Mouse (Mus musculus): ENCODE data around the gene Ccdc102a.
A peak's percentile ranks its signal among the peaks of the same experiment; 100 is the strongest.
"Not testable (repeated sequence)": the region's sequence is repeated elsewhere in the genome, so short reads cannot be mapped to it uniquely, and the experiment has no call there.

Ccdc102a gene

DNA sequence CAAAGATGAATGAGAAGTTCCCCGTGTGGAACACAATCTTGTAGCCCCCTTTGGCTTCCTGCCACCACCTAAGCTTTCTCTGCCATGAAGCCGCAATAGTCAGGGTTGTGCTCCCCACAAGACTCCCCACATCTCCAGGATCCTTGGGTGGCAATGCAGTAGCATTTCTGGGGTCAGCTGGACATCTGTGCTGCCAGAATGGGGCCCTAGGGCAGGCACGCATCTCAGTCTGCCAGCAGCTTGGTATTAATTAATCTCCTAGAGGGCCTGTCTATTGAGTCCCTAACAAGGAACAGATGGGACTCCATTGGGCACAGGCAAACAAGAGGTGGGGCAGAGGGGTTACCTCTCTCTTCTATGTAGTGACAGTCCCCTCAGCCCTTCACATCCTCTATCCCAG lies 45.7 kb downstream of the Ccdc102a start:
- DNase-seq, result no peak

GRCm38 (mm10) chr8:94871108-94871894 lies 46.6 kb downstream of the Ccdc102a start:
- no peak for DNase-seq

DNA sequence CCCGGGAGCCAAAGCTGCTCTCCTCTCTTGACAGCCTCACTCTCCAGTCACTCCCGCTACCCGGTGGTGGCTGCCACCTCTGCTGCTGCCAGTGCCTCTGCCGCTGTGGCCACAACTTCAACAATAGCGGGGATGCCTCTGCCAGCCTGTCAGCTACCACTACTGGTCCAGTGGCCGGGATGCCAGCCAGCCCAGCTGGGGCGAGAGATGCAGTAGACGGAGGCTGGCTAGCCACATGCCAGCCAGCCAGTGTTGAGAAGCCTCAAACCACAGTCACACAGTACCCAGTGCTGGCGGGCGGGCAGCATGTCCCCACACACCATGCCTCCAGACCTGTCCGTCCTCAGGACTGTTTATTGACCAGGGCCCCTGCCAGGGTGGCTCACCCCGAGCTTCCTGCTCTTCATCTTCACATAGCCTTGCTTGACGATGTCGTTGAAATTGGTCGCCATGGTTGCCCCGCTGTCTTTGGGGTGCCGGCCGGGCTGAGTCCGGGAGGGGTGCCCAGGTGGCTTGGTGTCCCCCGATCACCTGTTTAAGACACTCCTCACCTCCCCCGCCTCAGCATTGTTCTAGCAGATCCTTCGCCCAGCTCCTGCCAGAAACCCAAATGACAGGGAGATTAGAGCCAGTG lies 47.3 kb downstream of the Ccdc102a start:
- DNase-seq, result no peak

GRCm38 (mm10) chr8:94870003-94870402 lies 47.9 kb downstream of the Ccdc102a start:
- DNase-seq, result no peak

- DNase-seq, result no peak
Observed at GRCm38 (mm10) chr8:94869146-94869545, 48.8 kb downstream of the Ccdc102a start.

DNA sequence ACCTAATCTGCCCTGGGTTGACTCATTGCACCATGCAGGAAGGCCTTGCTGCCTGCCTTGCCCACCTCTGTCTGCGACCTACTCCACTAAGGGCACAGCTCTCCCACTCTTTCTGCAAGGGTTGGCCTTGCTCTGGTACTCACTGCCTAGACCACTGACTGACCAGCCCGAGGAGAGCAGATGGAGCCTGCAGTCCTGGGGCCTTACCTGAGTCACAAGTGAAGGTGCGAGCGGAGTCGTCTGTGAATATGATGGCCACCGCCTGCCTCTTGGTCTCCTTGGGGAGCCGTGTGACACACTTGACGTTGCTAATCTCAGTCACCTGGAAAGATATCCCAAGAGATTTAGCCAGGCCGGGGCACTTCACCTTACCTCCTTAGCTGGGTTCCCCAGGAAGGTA lies 51.0 kb downstream of the Ccdc102a start:
- DNase-seq, result no peak

DNA sequence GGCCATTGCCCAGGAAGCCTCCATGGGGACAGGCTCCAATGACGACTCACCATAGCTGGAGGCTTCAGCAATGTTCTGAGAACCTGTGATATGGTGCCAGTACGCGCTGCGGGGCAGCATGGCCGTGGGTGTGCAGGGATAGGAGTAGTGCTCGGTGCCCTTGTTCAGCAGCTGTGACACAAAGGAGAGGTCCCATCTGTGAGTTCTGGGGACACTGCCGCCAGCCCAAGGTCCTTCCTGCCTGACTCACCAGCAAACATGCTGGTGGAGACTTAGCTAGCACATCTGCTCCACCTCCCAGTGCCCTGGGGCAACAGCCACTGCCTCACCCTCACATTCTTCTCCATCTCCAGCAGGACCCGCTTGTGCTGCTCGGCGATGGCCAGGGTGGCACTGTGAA lies 52.6 kb downstream of the Ccdc102a start:
- no peak for DNase-seq

GRCm38 (mm10) chr8:94863897-94864673 lies 53.8 kb downstream of the Ccdc102a start:
- DNase-seq, result no peak

DNA sequence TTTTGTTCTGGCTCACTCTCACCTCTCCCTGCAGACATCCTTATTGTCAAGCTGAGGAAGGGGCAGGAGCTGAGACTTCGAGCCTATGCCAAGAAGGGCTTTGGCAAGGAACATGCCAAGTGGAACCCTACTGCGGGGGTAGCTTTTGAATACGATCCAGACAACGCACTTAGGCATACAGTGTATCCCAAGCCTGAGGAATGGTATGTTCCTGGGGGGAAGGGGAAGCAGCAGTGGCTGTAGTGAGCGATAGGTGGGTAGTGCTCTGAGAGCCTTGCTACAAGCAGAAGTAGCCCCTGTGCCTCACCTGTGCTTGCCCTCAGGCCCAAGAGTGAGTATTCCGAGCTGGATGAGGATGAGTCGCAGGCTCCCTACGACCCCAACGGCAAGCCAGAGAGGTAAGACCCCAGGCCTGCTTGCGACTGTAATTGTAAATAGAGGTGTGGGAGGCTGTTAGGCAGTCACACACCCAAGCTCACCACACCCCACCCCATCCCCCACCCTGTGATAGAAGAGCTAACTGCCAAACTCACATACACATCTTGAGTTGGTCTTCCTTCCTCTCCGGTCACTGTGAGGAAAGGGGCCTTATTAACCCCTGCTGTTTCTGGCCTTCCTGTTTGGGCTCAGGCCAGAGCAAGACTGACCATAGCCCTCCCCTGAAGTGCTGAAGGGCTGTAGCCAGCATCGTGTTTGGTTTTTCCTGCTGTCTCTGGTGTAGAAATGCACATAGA lies 55.2 kb downstream of the Ccdc102a start:
- no peak for DNase-seq

DNA sequence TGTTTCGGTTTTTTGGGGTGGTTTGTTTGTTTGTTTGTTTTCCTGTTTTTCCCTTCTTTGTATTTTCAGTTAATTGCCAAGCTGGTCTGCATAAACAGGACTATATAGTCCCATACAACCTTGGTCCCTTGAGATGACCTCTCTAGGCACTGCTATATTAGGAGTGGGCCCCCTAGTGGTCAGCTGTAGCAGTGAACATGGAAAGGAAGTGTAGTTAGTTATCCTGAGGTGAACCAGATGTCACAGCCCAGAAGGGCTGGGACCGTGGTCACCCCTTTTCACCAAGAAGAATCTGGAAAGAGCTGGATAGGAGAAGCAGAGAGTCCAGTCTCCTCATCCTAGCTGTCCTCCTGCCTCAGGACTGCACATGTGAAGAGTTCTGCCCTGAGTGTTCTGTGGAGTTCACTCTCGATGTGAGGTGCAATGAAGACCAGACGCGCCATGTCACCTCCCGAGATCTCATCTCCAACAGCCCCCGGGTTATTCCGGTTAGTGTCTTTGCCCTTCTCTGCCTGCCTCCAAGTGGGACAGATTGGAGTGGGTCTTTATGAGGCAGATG lies 56.5 kb downstream of the Ccdc102a start:
- peak; percentile 35 to 68 for DNase-seq

GRCm38 (mm10) chr8:94857346-94858173 lies 60.3 kb downstream of the Ccdc102a start, which contains the start of gene Polr2c:
Polr2c (plus strand) TSS chr8:94857450.
- DNase-seq, result peak; percentile 78 to 91

DNA sequence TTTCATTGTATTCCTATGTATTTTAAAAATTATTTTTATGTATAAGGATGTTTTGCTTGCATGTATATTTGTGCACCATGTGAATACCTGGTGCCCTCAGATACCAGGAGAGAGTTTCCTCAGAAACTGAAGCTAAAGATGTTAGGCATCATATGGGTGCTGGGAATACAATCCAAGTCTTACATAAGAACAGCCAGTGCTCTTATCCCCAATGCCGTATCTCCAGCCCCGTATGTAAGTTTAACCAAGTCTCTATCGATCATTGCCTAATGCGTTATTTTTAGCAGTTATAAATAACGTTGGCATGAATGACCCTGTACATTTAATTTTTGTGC lies 60.9 kb downstream of the Ccdc102a start:
- DNase-seq, result no peak

GRCm38 (mm10) chr8:94854761-94855160 lies 63.1 kb downstream of the Ccdc102a start:
- not testable (repeated sequence) for DNase-seq

Measured in spleen, adult 18-20 months (tissue).